Mouse (Mus musculus) limb, embryonic 12.5 days (tissue): ENCODE results near the gene Wbp2nl. TPM values are rescaled to one million over a fixed set of nuclear protein-coding genes. Genes with fewer than 3 reads are reported as not detected.
A peak's percentile ranks its signal among the peaks of the same experiment; 100 is the strongest.

ENCODE experiments used
- ATAC-seq: fragments of 200-750 bp; cut with Nextera tagmentation; 2 replicates; pipeline ENCODE4 v1.8.0; 2017; ENCODE audit warnings: low read depth, moderate TSS enrichment; ENCODE audit not compliant: insufficient number of reproducible peaks, insufficient read depth, low FRiP score, low TSS enrichment
- H3K27ac ChIP-seq: fragments of 300-500 bp; sonication (generic); 2 replicates; pipeline ENCODE4 v1.5.1; 2016; ENCODE audit warnings: mild to moderate bottlenecking, moderate library complexity
- H3K27me3 ChIP-seq: fragments of 300-500 bp; sonication (generic); 2 replicates; pipeline ENCODE4 v1.6.1; 2016; ENCODE audit warnings: mild to moderate bottlenecking, moderate library complexity
- H3K36me3 ChIP-seq: fragments of 300-500 bp; sonication (generic); 2 replicates; pipeline ENCODE4 v1.6.1; 2016; ENCODE audit warnings: mild to moderate bottlenecking, moderate library complexity
- H3K4me1 ChIP-seq: fragments of 300-500 bp; sonication (generic); replicated peaks from 2 replicates; pipeline ENCODE4 v1.6.1; 2016
- H3K4me2 ChIP-seq: fragments of 300-500 bp; sonication (generic); 2 replicates; pipeline ENCODE4 v1.6.1; 2016; ENCODE audit warnings: mild to moderate bottlenecking, moderate library complexity
- H3K4me3 ChIP-seq: fragments of 300-500 bp; sonication (generic); replicated peaks from 2 replicates; pipeline ENCODE4 v1.5.1; 2016; ENCODE audit warnings: mild to moderate bottlenecking
- H3K9ac ChIP-seq: fragments of 300-500 bp; sonication (generic); replicated peaks from 2 replicates; pipeline ENCODE4 v1.6.1; 2016; ENCODE audit warnings: mild to moderate bottlenecking, moderate library complexity
- H3K9me3 ChIP-seq: fragments of 300-500 bp; sonication (generic); 2 replicates; pipeline ENCODE4 v1.6.1; 2016; ENCODE audit warnings: mild to moderate bottlenecking, moderate library complexity
- WGBS: fragments of 180-500 bp; shearing (Covaris S2); methylation state at CpG from one replicate; pipeline ENCODE4 v1.1.7; 2016; 5-methylcytosine and 5-hydroxymethylcytosine counted together
- polyA plus RNA-seq: library from polyadenylated mRNA; unstranded; fragments of >200 nt; fragmentation: Nextera tagmentation; extraction: Ambion mirVana; gene quantifications from 2 replicates; pipeline ENCODE4 v1.2.1, GENCODE M21; 2016

The Wbp2nl gene
- polyA plus RNA-seq, 1 experiment from 2014 or later, result not detected

- peaks cover 9% of the 10 kb centered on the region for H3K27me3 ChIP-seq
- H3K36me3 ChIP-seq, result peaks cover 9% of the 10 kb centered on the region
- H3K9me3 ChIP-seq, result no peaks in the 10 kb centered on the region
- peaks cover 35% of the 10 kb centered on the region for H3K4me1 ChIP-seq
- ATAC-seq, result no peak
- H3K4me3 ChIP-seq, result peak overlapping the region; percentile 49
- WGBS, result 3% methylated on average over 40 of the region's 40 CpGs
- peak overlapping the region; percentile 71 for H3K4me2 ChIP-seq
- peak overlapping the region; percentile 64 for H3K27ac ChIP-seq
- peak overlapping the region; percentile 76 for H3K9ac ChIP-seq
These were observed 42.3 kb downstream of the Wbp2nl start for GRCm38 (mm10) chr15:82341036-82341501.

- no peak for ATAC-seq
- Histone ChIP-seq H3K36me3 (0 out of 2 replicates have a peak, but pooled peaks cover 2% of the 10 kb centered on the region), H3K27me3 (peaks cover 9% of the 10 kb centered on the region), H3K27ac (peak overlapping the region; percentile 64; the same call in 1 of the 2 replicates), H3K9ac (peak overlapping the region; percentile 76), H3K4me2 (peak overlapping the region; percentile 71), H3K9me3 (no peaks in the 10 kb centered on the region), H3K4me1 (peaks cover 31% of the 10 kb centered on the region), H3K4me3 (peak overlapping the region; percentile 49)
- WGBS, result 65% methylated on average over 15 of the region's 15 CpGs
These were observed 43.2 kb downstream of the Wbp2nl start for GRCm38 (mm10) chr15:82341675-82342542.

DNA sequence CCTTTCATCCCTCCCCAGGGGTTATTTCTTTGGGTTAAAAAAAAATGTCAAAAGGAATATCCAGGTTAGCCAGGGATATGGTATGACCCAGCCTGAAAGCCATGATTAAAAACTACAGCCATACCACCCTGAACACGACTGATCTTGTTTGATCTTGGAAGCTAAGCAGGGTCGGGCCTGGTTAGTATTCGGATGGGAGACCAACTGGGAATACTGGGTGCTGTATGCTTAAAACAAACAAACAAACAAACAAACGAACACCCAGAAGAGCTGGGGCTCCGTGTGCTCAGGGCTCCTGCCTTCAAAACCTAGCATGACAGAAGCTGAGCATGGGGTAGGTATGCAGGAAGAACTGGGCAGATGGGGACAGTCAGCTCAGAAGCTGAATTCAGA, 43.8 kb downstream of the Wbp2nl start:
- Histone ChIP-seq H3K27ac (no peak overlapping the region), H3K36me3 (peaks cover 5% of the 10 kb centered on the region; the same call in 1 of the 2 replicates), H3K27me3 (peaks cover 9% of the 10 kb centered on the region), H3K4me2 (no peak overlapping the region), H3K9me3 (no peaks in the 10 kb centered on the region), H3K9ac (no peak overlapping the region), H3K4me3 (no peak overlapping the region), H3K4me1 (peaks cover 33% of the 10 kb centered on the region)
- WGBS, result 77% methylated on average over 5 of the region's 5 CpGs
- ATAC-seq, result no peak

DNA sequence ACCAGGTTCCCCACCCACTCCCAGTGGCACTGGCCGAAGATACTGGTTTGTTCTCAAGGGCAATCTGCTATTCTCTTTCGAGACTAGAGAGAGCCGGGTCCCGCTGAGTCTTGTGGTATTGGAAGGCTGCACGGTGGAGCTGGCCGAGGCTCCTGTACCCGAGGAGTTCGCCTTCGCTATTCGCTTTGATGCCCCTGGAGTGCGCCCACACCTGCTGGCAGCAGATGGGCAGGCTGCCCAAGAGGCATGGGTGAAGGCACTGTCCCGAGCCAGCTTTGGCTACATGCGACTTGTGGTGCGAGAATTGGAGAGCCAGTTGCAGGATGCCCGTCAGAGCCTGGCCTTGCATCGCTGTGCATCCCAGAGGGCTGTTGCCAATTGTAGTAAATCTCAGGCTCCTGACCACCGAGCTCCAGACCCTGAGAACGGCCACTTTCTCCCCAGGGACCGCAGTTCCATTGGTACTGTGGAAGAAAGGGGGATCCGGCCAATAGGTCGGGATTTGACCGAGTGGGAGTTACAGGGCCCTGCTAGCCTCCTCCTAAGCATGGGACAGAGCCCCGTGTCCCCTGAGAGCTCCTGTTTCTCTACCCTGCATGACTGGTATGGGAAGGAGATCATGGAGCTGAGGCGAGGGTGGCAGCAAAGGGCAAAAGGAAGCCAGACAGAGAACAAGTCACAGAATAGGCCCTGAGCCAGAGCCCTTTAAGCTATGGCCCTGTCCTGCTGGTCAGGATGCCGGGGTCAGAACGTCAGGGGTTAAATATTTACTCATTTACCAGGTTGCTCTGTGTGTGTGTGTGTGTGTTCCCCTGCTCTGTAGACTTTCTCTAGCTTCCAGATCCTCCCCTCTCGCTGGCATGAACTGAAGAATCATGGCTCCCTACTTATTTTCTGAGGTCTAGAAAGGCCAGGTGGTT, 44.9 kb downstream of the Wbp2nl start:
- no peak overlapping the region for H3K4me2 ChIP-seq
- no peak for ATAC-seq
- H3K9me3 ChIP-seq, result no peaks in the 10 kb centered on the region
- H3K27ac ChIP-seq, result no peak overlapping the region
- 91% methylated on average over 27 of the region's 27 CpGs for WGBS
- H3K9ac ChIP-seq, result no peak overlapping the region
- H3K4me1 ChIP-seq, result peaks cover 28% of the 10 kb centered on the region
- H3K36me3 ChIP-seq, result peaks cover 16% of the 10 kb centered on the region
- H3K27me3 ChIP-seq, result peaks cover 9% of the 10 kb centered on the region
- H3K4me3 ChIP-seq, result no peak overlapping the region

DNA sequence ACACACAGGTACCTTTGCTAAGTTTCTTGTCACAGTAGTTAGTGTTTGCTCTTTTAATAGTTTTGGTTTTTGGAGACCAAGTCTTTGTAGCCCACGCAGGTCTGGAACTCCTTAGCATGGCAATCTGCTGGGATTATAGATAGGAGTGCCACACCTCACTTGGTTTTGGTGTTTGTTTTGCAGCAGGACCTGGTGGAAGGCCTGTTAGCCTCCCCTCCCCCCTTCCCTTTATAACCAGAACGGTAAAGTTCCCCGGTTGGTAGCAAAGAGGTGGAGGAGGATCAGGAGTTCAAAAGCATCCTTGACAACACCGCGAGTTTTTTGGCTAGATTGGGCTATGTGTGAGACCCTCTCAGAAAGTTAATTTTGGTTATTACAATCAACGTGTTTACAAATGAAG, 46.2 kb downstream of the Wbp2nl start:
- Histone ChIP-seq H3K27ac (peak overlapping the region; percentile 47; the same call in 1 of the 2 replicates), H3K9me3 (no peaks in the 10 kb centered on the region), H3K9ac (no peak overlapping the region), H3K4me2 (no peak overlapping the region), H3K4me3 (no peak overlapping the region), H3K4me1 (peaks cover 28% of the 10 kb centered on the region), H3K36me3 (peaks cover 29% of the 10 kb centered on the region), H3K27me3 (peaks cover 6% of the 10 kb centered on the region)
- no peak for ATAC-seq
- 90% methylated on average over 6 of the region's 6 CpGs for WGBS

DNA sequence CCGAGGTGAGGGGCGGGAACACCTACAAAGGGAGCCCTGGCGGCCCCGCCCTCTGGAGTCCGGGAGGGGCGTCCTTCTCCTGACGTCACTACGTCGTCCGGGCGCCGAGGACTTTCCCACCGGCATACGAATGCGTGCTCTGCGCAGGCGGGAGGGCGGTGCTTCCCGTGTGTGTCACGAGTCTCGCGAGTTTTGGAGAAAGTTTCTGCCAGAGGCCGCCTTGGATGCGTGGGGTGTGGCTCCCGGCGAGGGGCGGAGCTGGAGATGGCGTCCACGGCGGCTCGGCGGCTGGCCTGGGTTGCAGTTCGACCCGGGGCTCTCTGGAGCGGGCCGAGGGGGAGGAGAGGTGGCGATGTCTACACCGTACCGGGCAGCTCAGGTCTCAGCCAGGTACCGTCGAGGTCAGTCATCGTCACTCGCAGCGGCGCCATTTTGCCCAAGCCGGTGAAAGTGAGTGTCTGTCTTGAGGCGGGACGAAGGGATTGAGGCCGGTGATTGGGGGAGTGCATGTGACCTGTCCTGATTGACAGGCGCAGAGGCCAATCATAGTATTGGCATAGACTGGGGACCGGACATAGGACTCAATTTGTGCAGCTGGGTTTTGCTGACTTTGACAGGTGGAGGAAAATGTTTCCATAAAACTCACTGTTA, 47.2 kb downstream of the Wbp2nl start:
- H3K9ac ChIP-seq, result peak overlapping the region; percentile 63
- peak overlapping the region; percentile 62 for H3K4me3 ChIP-seq
- H3K4me1 ChIP-seq, result peaks cover 25% of the 10 kb centered on the region
- no peaks in the 10 kb centered on the region for H3K9me3 ChIP-seq
- peaks cover 39% of the 10 kb centered on the region for H3K36me3 ChIP-seq
- under 1% methylated on average over 51 of the region's 51 CpGs for WGBS
- peak; percentile 98 for ATAC-seq
- H3K4me2 ChIP-seq, result peak overlapping the region; percentile 86
- H3K27me3 ChIP-seq, result no peaks in the 10 kb centered on the region
- peak overlapping the region; percentile 72 for H3K27ac ChIP-seq

DNA sequence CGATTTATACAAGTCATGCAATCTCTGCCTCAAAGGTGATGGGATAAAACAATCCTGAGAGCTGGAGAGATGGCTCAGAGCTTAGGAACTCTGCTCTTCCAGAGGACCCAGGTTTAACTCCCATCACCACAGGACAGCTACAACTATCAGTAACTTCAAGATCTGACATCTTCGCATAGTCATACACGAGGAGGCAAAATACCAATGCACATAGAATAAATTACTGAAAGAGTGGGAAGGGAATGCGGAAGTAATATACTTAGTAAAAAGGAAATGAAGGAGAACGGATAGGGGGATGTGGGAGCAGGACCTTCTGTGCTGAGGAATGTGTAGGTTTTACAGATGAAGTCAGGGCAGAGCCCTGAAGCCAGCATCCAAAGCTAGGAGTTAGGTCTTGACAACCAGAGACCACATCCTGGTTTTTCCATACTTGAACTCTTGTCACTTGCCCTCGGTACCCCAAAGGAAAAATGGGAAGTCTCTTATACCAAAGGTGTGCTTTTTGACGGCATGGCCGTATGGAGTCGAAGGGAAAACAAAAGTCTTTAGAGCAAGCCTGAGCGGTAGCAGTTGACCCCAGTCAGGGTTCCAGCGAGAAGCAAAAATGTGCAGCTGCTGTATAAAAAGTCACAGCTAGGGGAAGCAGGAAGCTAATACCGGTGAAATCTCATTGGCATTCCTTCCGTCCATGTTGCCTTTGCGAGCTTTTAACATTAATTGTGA, 48.0 kb downstream of the Wbp2nl start:
- H3K4me1 ChIP-seq, result peaks cover 21% of the 10 kb centered on the region
- H3K9ac ChIP-seq, result peak overlapping the region; percentile 63
- H3K27ac ChIP-seq, result peak overlapping the region; percentile 37
- peak overlapping the region; percentile 62 for H3K4me3 ChIP-seq
- ATAC-seq, result no peak
- H3K4me2 ChIP-seq, result peak overlapping the region; percentile 86
- peaks cover 44% of the 10 kb centered on the region for H3K36me3 ChIP-seq
- no peaks in the 10 kb centered on the region for H3K9me3 ChIP-seq
- H3K27me3 ChIP-seq, result no peaks in the 10 kb centered on the region
- 65% methylated on average over 14 of the region's 14 CpGs for WGBS

DNA sequence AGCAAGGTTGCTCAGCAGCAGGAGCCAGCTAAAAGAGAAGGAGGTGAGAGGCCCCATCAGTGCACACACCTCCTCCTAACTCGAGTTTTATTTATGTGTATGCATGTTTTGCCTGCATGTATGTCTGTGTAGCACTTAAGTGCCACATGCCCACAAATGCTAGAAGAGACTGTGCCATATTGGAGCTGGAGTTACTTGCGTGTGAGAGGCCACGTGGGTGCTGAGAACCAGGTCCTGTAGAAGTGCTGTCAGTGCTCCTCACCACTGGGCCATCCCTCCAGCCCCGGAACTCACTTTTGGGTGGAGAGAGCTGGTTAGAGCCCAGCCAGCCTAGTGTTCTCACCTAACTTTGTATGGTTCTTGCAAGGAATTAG, 48.5 kb downstream of the Wbp2nl start:
- ATAC-seq, result no peak
- Histone ChIP-seq H3K27me3 (no peaks in the 10 kb centered on the region), H3K4me2 (peak overlapping the region; percentile 86), H3K27ac (no peak overlapping the region), H3K4me3 (peak overlapping the region; percentile 62), H3K4me1 (peaks cover 21% of the 10 kb centered on the region), H3K9me3 (no peaks in the 10 kb centered on the region), H3K36me3 (peaks cover 47% of the 10 kb centered on the region), H3K9ac (peak overlapping the region; percentile 63)
- WGBS, result 79% methylated on average over 4 of the region's 4 CpGs

GRCm38 (mm10) chr15:82347852-82348251, 49.1 kb downstream of the Wbp2nl start:
- Histone ChIP-seq H3K27ac (no peak overlapping the region), H3K27me3 (no peaks in the 10 kb centered on the region), H3K36me3 (peaks cover 47% of the 10 kb centered on the region), H3K4me1 (peaks cover 24% of the 10 kb centered on the region), H3K4me3 (no peak overlapping the region), H3K4me2 (0 out of 2 replicates have a peak overlapping the region, but pooled peaks have one; percentile 86), H3K9ac (no peak overlapping the region), H3K9me3 (no peaks in the 10 kb centered on the region)
- ATAC-seq, result no peak
- WGBS, result 94% methylated on average over 12 of the region's 12 CpGs

DNA sequence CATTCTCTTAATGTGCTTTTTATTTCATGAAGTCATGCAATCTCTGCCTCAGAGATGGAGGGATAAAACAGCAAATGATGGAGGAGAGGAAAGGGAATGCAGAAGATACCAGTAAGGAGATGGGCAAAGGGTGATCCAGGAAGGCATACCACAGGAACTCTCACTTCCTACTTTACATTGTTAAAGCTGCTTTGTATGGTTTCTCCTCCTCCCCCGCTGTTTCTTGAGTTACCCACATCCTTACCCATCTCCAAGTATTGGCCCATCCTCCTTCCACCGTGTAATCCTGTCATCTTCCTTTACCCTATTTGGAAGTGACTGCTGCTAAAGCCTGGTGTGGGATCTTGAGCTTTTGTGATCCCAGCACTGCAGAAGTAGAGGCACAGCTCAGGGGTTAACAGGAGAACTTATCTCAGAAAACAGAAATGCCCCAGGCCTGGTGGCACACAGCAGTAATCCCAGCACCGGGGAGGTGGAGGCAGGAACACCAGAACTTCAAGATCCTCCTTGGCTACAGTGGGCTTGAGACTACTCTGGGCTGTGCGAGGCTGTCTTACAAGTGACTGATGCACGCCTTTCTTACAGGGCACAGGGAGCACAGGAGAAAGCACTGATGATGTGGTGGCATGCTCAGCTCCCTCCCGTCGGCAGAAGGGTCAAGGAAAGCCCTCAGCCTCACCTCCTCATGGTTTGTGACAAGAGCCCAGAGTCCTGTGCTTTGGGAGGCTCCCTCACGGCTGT, 49.7 kb downstream of the Wbp2nl start:
- no peak overlapping the region for H3K27ac ChIP-seq
- no peaks in the 10 kb centered on the region for H3K9me3 ChIP-seq
- peaks cover 30% of the 10 kb centered on the region for H3K4me1 ChIP-seq
- no peak overlapping the region for H3K4me2 ChIP-seq
- no peak overlapping the region for H3K4me3 ChIP-seq
- peaks cover 46% of the 10 kb centered on the region for H3K36me3 ChIP-seq
- 89% methylated on average over 8 of the region's 8 CpGs for WGBS
- H3K27me3 ChIP-seq, result no peaks in the 10 kb centered on the region
- H3K9ac ChIP-seq, result no peak overlapping the region
- no peak for ATAC-seq
